Mouse (Mus musculus) thymus, adult 2 months (tissue): ENCODE measurements around the gene Cap2.

Experiments
- CTCF ChIP-seq: fragments of 200-500 bp; IDR thresholded peaks from 2 replicates; pipeline ENCODE4 v1.5.1; 2012; ENCODE audit warnings: mild to moderate bottlenecking, control low read depth, low read length, moderate library complexity, borderline replicate concordance; ENCODE audit not compliant: control insufficient read depth, poor library complexity, insufficient read depth; ENCODE audit errors: extremely low read depth
- POLR2A ChIP-seq: fragments of 200-500 bp; IDR thresholded peaks from 2 replicates; pipeline ENCODE4 v1.6.1; 2012; ENCODE audit warnings: mild to moderate bottlenecking, low read length, control low read depth, moderate library complexity; ENCODE audit not compliant: control insufficient read depth, poor library complexity, insufficient read depth; ENCODE audit errors: extremely low read depth

GRCm38 (mm10) chr13:46539284-46539683 lies 37.6 kb downstream of the Cap2 start:
- TF ChIP-seq POLR2A (no peak), CTCF (no peak)
